Mouse (Mus musculus) layer of hippocampus, postnatal 25 days (tissue): Measurements from ENCODE around the gene Abhd12. TPM values are rescaled to one million over a fixed set of nuclear protein-coding genes. Genes with fewer than 3 reads are reported as not detected.
A peak's percentile ranks its signal among the peaks of the same experiment; 100 is the strongest.

ENCODE experiments used
- DNase-seq, 2 experiments: peaks; one replicate each; pipeline ENCODE4 v3.0.0; 2022; ENCODE audit warnings: mixed read lengths in 2 of 2, low spot score in 1 of 2; ENCODE audit errors: extremely low spot score in 1 of 2
- total RNA-seq, 2 experiments: library from RNA; stranded (reverse); gene quantifications; 2 replicates each; pipeline ENCODE4 v1.2.3; 2021

The Abhd12 gene
- total RNA-seq, 2 experiments from 2014 or later, result 296 to 326 TPM

DNA sequence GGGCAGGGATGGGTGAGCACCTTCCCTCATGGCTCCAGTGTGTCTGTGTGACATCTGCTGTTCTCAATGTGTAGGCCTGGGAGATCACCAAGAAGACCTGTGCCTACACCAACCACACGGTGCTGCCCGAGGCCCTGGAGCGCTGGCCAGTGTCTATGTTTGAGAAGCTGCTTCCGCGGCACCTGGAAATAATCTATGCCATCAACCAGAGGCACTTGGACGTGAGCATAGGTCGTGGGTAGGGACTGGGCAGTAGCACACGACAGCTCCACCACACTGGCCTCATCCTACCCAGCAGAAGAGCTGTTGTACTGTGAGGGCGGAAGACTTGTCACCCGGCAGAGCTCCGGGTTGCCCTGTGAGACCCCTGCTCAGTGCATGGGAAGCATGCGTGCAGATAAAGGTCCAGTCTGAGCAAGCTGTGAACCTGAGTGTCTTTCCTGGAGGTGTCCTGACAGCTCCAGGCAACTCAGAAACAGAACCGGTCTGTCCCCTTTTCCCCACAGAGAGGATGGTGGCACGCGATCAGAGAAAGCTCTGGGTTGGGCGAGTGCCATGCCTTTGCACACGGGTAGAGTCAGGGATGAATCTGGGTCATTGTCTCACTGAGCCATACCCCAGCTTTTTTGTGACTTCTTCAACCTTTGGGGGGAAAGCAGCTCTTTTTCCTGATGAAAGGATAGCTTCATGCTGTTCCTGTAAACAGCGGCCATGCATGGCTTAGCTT is 87.7 kb downstream of the Abhd12 start:
- DNase-seq, result no peak

GRCm38 (mm10) chr2:150812816-150813215 is 91.7 kb downstream of the Abhd12 start:
- DNase-seq, result no peak

DNA sequence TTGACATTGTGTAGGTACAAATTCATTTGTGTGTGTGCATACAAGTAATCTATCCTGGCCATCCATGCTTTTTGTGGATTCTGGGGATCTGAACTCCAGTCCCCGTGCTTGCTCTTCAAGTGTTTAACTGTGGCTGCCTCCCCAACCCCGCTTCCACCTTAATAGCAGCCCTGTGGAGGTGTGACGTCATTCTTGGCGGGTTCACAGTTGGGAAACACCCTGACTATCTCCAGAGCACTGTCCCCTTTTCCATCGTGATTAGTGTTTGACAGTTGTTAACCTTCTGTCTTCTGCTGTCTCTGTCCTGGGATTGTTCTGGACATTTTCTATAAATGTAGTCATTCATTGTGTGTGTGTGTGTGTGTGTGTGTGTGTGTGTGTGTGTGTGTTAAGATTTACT is 93.9 kb downstream of the Abhd12 start:
- no peak for DNase-seq

GRCm38 (mm10) chr2:150808812-150809211 is 95.7 kb downstream of the Abhd12 start:
- no peak for DNase-seq

- no peak for DNase-seq
Observed at GRCm38 (mm10) chr2:150808381-150808780, 96.2 kb downstream of the Abhd12 start.

- DNase-seq, result no peak
Observed at GRCm38 (mm10) chr2:150803035-150803434, 101.5 kb downstream of the Abhd12 start.

GRCm38 (mm10) chr2:150800616-150801015 is 103.9 kb downstream of the Abhd12 start:
- no peak for DNase-seq

DNA sequence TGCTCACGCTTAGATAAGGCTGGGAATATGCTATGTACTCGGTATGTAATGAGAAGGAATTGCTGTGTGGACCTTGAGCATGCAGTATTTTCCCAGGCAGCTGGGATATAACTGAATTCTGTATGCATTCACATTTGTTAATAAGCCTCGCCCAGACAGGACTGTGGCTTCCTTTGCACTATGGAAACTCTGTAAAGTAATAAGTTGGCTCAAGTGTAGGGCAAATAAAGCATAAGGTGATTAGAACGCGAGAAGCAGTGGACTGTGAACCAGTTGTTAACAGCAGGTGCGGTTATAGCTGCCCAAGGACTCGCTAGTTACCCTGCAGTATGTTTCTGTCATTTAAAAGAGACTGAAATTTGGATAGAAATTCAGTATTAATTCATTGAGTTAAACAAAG is 106.5 kb downstream of the Abhd12 start:
- no peak for DNase-seq

- no peak for DNase-seq
Observed at GRCm38 (mm10) chr2:150793320-150793719, 111.2 kb downstream of the Abhd12 start.

- DNase-seq, result peak in 1 of 2 experiments; percentile 68
Observed at GRCm38 (mm10) chr2:150788768-150789550, 115.6 kb downstream of the Abhd12 start.

DNA sequence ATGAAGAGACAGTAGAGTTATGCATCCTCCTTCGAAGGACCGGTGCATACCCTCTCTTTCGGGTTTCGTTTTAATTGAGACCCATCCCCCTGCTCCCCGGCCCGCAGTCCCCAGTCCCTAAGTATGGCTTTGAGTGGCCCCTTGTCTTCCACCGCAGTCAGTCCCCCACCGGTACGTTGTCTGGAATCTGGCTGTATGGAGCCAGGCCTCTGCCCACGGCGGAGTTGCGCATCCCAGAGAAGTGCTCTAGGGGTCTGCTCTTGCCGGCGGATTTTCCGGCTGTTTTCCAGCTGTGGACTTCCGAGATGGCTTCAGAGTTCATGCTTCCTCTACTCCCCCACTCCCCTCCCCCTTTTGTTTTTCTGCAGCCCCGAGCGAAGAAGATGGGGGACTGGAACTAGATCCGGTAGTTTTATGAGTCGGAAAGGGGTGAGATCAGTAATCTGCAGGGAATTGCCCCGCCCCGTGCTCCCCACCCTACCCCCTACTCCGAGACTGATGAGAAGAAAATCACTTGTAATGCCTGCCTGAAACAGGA is 117.2 kb downstream of the Abhd12 start:
- DNase-seq, result no peak

GRCm38 (mm10) chr2:150786251-150787180 is 118.0 kb downstream of the Abhd12 start, which contains the start of gene Pygb:
Pygb (plus strand) TSS chr2:150786735.
- peak; percentile 73 to 74 for DNase-seq

GRCm38 (mm10) chr2:150782801-150783200 is 121.7 kb downstream of the Abhd12 start:
- no peak for DNase-seq

Other genes starting within 250 kb of the Abhd12 start
- gene Acss1, start 236.2 kb downstream of the Abhd12 start, total RNA-seq, result 10 to 100 TPM; 22.9 to 32.2 TPM
- under 1 TPM in 1 of 2 experiments, not detected in 1; 0.07 TPM for gene Vsx1, start 215.4 kb downstream of the Abhd12 start, total RNA-seq
- 10 to 100 TPM; 65.9 to 70.6 TPM for gene Entpd6, start 155.7 kb downstream of the Abhd12 start, total RNA-seq
- gene Pygb, start 118.0 kb downstream of the Abhd12 start, total RNA-seq, result 100 to 1,000 TPM; 172 to 203 TPM
- gene Gins1, start 659 bp upstream of the Abhd12 start, total RNA-seq, result 1 to 10 TPM; 2.7 to 2.9 TPM
- gene Ninl, start 134.6 kb upstream of the Abhd12 start, total RNA-seq, result 1 to 10 TPM; 4.0 to 7.3 TPM
- 10 to 100 TPM; 23.5 to 23.6 TPM for gene Nanp, start 134.7 kb upstream of the Abhd12 start, total RNA-seq
- not detected for gene Gm14151, start 187.6 kb upstream of the Abhd12 start, total RNA-seq
- not detected for gene Gm14147, start 193.5 kb upstream of the Abhd12 start, total RNA-seq